Mouse (Mus musculus) adrenal gland, adult 2 months (tissue): Measurements from ENCODE around the gene 9230102O04Rik. TPM values are rescaled to one million over a fixed set of nuclear protein-coding genes. Genes with fewer than 3 reads are reported as not detected.

Experiments used
- DNase-seq: peaks from one replicate; pipeline ENCODE4 v3.0.0; 2021
- long read RNA-seq: library from polyadenylated mRNA; stranded (forward); transcript quantifications from one replicate; pipeline ENCODE4 v2.0.0, GENCODE M21; 2021
- polyA plus RNA-seq: library from polyadenylated mRNA; depleted of rRNA; stranded (reverse); fragments of >200 nt; gene quantifications from 2 replicates; pipeline ENCODE4 v1.2.3, GENCODE M21; 2012; rRNA removed
- total RNA-seq, 2 experiments: library from RNA; stranded (reverse); gene quantifications; 2 replicates each; pipeline ENCODE4 v1.2.3; 2021

Gene 9230102O04Rik
- total RNA-seq (not detected), polyA plus RNA-seq (not detected in 2 replicates)
- long read RNA-seq, result 0 reads

DNA sequence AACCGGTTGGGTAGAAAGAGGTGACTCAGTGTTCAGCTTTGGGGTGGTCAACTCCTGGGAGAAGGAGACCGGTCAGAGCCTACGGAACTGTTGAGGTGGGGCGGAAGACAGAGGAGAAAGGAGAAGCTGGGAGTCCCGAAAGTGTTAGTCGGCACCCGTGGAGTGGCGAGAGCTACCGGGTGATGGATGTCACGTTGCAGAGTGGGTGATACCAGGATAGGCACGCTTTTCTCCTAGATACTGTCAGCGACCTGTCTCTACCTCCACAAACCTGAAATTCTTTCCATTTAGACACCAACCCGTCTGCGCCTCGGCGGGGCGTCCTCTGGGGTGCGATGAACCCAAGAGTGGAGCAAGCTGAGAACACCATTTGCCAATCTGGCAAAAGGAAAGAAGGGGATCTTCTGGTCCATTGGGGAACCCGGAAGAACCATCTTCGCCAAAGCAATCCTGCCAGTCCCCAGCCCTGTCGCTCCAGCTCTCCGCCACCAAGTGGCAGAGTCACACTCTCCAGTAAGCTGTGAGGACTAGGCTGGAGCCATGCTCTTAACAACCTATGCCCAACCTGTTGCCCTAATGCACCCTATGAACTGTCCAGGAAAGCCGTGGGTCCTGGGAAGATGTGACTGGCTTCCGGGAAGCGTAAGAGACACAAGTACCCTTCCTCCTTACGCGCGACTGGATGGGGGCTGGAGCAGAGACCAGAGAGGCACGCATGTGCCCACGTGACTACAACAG, at the start of gene 9230102O04Rik:
Gene 9230102O04Rik, minus strand, starts transcription at position 628 of the 738 bp plus-strand sequence.
- peak; percentile 38 for DNase-seq

- no peak for DNase-seq
These were observed 46.6 kb upstream of the 9230102O04Rik start for GRCm38 (mm10) chr2:9935965-9936364.

GRCm38 (mm10) chr2:9926905-9927283, 37.6 kb upstream of the 9230102O04Rik start:
- no peak for DNase-seq

DNA sequence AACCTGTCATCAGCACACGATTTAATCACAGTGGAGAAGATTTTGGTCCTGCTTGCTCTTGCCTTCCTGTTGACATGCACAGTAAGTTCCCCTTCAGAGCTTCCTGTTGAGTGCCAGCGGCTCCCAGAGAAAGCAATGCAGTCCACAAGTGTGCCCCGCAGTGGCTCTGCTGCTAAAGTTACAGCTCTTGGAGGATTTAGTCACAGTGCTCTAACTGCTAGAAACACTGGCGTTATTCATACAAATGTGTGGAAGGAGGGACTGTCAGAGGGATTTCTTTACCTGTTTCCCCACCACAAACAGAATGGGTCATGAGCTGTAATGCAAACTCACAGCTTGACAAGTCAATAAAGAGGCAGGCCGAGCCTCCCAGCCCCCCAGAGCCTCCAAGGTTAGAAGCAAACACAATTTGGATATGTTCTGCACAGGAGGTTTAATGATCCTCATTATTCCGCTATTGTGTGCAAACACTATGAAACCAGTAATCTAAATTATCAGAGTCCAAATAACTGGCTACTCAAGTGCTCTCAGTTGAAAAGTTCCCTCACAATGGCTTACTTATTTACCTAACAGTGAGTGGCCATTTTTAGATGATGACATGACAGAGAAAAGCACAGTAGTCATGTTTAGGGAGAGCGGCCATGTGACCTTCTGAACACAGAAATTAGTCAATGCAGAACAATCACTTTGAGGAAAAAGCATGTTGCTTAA, 37.0 kb upstream of the 9230102O04Rik start:
- no peak for DNase-seq

- peak; percentile 37 for DNase-seq
These were observed 29.5 kb upstream of the 9230102O04Rik start for GRCm38 (mm10) chr2:9918691-9919471.

- no peak for DNase-seq
These were observed 28.3 kb upstream of the 9230102O04Rik start for GRCm38 (mm10) chr2:9917602-9918001.

DNA sequence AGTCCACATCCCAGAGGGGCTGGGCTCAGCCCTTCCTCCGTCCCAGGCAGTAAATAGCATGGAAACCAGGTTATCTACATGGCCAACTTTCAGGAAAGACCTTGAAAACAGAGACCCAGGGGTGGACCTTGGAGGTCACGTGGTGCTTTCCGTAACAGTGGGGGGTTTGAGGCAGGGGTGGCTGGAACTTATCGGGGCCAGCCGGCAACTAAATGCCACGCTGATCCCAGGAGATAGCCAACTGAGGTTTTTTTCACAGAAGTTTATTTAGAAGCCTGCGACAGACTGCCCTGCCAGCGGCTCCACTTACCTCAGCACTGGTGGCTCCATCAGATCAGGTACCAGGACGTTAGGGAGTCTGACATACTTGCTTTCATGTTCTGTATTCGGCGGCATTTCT, 16.7 kb upstream of the 9230102O04Rik start:
- DNase-seq, result no peak

- no peak for DNase-seq
These were observed 14.7 kb upstream of the 9230102O04Rik start for GRCm38 (mm10) chr2:9903854-9904560.

- no peak for DNase-seq
These were observed 8.5 kb upstream of the 9230102O04Rik start for GRCm38 (mm10) chr2:9897846-9898245.

DNA sequence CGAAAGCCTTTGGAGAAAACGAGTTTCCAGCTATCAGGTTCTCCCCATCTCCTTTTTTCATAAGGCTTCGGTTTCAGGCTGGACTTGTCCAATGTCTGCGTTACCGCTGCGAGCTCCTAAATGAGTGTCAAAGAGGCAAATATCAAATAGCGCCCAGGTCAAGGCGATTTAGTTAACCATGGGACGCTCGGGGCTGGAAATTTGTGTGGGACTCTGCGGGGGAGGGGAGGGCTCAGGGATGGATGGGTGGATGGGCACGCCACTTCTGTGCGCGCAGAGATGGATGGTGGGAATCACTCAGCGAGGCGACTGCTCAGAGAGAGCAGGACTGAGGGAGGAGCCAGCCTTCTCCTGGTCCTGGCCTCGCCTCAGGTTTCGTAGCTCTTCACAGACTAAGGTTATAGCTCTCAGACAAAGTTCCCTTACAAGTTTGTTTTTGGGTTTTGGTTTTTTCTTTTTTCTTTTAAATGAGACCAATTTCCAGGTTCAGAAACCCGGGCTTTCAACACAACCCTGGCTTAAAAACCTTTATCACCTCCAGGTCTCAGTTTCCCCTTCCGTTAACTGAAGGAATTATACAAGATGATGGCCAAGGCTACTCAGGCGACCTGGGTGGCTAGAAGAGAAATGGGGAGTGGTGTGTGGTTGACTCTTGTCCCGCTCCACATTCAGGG, 6.9 kb upstream of the 9230102O04Rik start:
- no peak for DNase-seq

DNA sequence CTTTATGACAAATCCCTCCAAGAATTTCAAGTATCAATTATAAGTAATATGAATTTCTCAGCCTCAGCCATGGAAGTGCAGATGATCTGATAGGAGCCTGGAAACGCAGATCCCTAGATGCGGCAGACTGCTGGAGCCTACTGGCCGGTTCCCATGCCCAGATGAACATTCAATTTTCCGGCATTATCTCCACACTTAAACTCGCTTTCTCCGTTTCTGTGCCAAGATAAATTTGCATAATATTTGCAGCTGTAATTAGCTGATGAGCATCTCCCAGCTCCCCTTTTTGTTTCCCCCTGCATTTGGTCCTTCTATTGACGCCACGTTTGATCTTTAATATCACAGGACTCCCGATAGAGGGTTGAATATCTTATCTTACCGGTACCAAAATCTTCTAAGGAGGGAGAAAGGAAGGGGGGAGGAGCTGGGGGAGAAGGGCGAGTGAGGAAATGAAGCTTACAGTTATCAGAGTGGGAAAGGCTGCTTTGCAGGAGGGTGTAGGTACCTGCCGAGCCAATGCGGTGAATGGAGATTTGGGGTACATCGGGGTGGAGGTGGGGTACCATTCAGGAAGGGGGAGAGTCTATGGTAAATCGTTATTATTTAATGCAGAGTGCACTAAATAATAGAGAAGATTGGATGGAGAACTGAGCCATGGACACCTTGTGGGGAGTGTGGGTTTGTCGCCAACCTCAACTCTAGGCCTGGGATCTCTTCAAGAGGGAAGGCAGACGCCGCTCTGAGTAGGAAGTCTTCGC, 5.7 kb upstream of the 9230102O04Rik start:
- no peak for DNase-seq

- no peak for DNase-seq
These were observed 4.1 kb upstream of the 9230102O04Rik start for GRCm38 (mm10) chr2:9893272-9893953.

- no peak for DNase-seq
These were observed 3.2 kb upstream of the 9230102O04Rik start for GRCm38 (mm10) chr2:9892541-9892940.

DNA sequence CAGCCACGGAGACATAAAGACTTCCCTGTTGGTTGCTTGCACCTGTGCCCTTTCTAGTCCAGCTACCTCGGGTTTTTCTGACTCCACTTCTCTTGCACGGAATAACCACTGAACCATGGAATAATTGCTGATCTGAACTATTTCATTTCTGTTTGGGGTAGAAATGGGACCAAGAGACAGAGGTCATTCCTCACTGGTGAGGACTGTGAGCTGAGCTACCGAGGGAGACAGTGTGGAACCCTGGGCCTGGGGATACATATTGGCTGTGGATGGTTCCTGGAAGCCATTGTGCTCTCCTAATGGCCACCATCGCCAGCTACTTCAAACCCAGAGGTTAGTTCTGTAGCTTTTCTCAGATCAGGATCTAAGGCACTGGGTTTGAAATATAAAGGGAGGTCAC, 1.6 kb upstream of the 9230102O04Rik start:
- no peak for DNase-seq

DNA sequence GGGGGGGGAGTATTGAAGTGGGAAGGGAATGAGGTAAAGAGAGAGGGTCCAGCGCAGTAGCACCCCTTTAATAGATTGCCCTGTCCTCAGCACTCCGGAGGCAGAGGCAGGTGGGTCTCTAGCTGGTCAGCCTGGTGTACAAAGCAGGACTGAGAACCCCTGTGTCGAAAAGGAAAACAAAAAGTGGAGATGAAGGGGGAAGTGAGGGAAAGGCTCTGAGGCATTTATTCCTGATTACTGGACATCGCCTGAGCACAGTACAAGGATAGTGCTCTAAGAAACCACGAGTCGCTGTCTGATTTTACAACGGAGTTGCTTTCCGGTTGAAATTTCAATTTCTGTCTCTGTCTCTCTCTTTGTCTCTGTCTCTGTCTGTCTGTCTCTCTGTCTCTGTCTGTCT, 911 bp upstream of the 9230102O04Rik start:
- DNase-seq, result no peak

GRCm38 (mm10) chr2:9889651-9890183, 377 bp upstream of the 9230102O04Rik start, which contains the start of gene Gata3:
TSS of gene Gata3 (minus strand) at chr2:9890034.
- no peak for DNase-seq

- DNase-seq, result no peak
These were observed 1.7 kb downstream of the 9230102O04Rik start for GRCm38 (mm10) chr2:9887636-9888035.

- no peak for DNase-seq
These were observed 2.3 kb downstream of the 9230102O04Rik start for GRCm38 (mm10) chr2:9886921-9887610.

- DNase-seq, result no peak
These were observed 3.3 kb downstream of the 9230102O04Rik start for GRCm38 (mm10) chr2:9886031-9886430.
